Comparison of ENCODE assay signal across 7 mouse cellular contexts in genomic region chr11:3181250-3181649, GRCm38 (mm10). TPM values are rescaled to one million over a fixed set of nuclear protein-coding genes. Genes with fewer than 3 reads are reported as not detected.
A peak's percentile ranks its signal among the peaks of the same experiment; 100 is the strongest.
DNase-seq lines count a peak whose midpoint lies in the region; TF ChIP-seq lines count a peak whose summit lies in the region.
"Not testable (repeated sequence)": the region's sequence is repeated elsewhere in the genome, so short reads cannot be mapped to it uniquely, and the experiment has no call there.

No protein-coding gene starts in this region.

- not testable (repeated sequence) for H3K36me3 ChIP-seq in heart, adult 2 months (ENCODE audit: control insufficient read depth, insufficient read depth, low read length); splenic B cell, adult 2 months (ENCODE audit: control insufficient read depth, insufficient read depth, low read length, poor library complexity, severe bottlenecking)

- H3K79me2 ChIP-seq in heart, adult 2 months (replicated peaks; ENCODE audit: control insufficient read depth, insufficient read depth, low read length) = not testable (repeated sequence)

- not testable (repeated sequence) for H3K27ac ChIP-seq in heart, adult 2 months

- not testable (repeated sequence) for TF ChIP-seq EP300 in heart, adult 2 months (IDR thresholded peaks at IDR 0.05; ENCODE audit: insufficient read depth, low read depth, low read length)

- H3K9ac ChIP-seq in heart, adult 2 months (ENCODE audit: low read depth, low read length) = not testable (repeated sequence)

- not testable (repeated sequence) for H3K4me3 ChIP-seq in heart, adult 2 months

- H3K27me3 ChIP-seq in heart, adult 2 months (ENCODE audit: control insufficient read depth, insufficient read depth, low read length); splenic B cell, adult 2 months (ENCODE audit: control insufficient read depth, insufficient read depth, low read length, poor library complexity, severe bottlenecking): not testable (repeated sequence)

- WGBS in heart, adult 2 months = 36% methylated on average over 4 of the region's 4 CpGs

- peak; percentile 56 for DNase-seq in adipocyte (ENCODE audit: low spot score)
- peak; percentile 13 for DNase-seq in embryo, embryonic 10 days (ENCODE audit: low spot score)
- peak; percentile 71 to 82 for DNase-seq in heart, adult 2 months
- peak; percentile 65 to 70 for DNase-seq in kidney, postnatal 4 days
- DNase-seq in liver = peak; percentile 41
- DNase-seq in natural killer cell, adult 2 months (ENCODE audit: low spot score in 2 of 2) = peak; percentile 81 to 83
- DNase-seq in splenic B cell, adult 2 months (ENCODE audit: low read depth, low spot score) = peak; percentile 44

- TF ChIP-seq CTCF in heart, adult 2 months (IDR thresholded peaks at IDR 0.05) = not testable (repeated sequence)

- intact Hi-C loops in heart, adult 2 months (cut with DNase I) = not testable (repeated sequence)

- H3K4me1 ChIP-seq in heart, adult 2 months (ENCODE audit: control insufficient read depth, insufficient read depth, low read length) = not testable (repeated sequence)

- not testable (repeated sequence) for TF ChIP-seq POLR2A in heart, adult 2 months (IDR thresholded peaks at IDR 0.05; ENCODE audit: insufficient read depth, low read depth, low read length)

RNA-seq across cellular contexts. Expression of gene Sfi1, which starts 12.0 kb away (rescaled TPM):
- 10 to 100 TPM; 17.3 to 17.4 TPM for total RNA-seq in heart, adult 2 months (2021)
- 11.3 and 13.0 TPM in 2 replicates for polyA plus RNA-seq in heart, adult 2 months (2012; rRNA removed)

RNA-seq across cellular contexts. Expression of gene Eif4enif1, which starts 20.9 kb away (rescaled TPM):
- 10 to 100 TPM; 36.4 to 43.6 TPM for total RNA-seq in heart, adult 2 months (2021)
- polyA plus RNA-seq in heart, adult 2 months (2012; rRNA removed) = 29.6 and 44.3 TPM in 2 replicates

Comparison
In these comparisons a context has a peak if more than half of its experiments do, and no peak if none do; other contexts are left out.
1. DNase-seq: peak in every context shown above with its lines; median percentile 82 in natural killer cell, adult 2 months; 76 in heart, adult 2 months; 68 in kidney, postnatal 4 days; 56 in adipocyte; 44 in splenic B cell, adult 2 months; 41 in liver; 13 in embryo, embryonic 10 days.